Mouse (Mus musculus) ovary, postnatal 14 days (tissue): ENCODE measurements at regions not wholly inside any gene's neighbourhood (a gene's known extent, or its start where the extent isn't known, plus 50 kb on each side); places are given as distances from the start of the nearest gene placed in this dataset.
A peak's percentile ranks its signal among the peaks of the same experiment; 100 is the strongest.

Source experiments
- DNase-seq: peaks from one replicate; pipeline ENCODE4 v3.0.0; 2022; ENCODE audit warnings: low spot score

GRCm38 (mm10) chr3:51089036-51089669 lies 135.1 kb upstream of the Noct start:
- DNase-seq = no peak

- DNase-seq = no peak
Observed at GRCm38 (mm10) chr3:51091478-51091877, 132.8 kb upstream of the Noct start.

- DNase-seq = no peak
Observed at GRCm38 (mm10) chr3:51092079-51093028, 131.9 kb upstream of the Noct start.

- DNase-seq = no peak
Observed at GRCm38 (mm10) chr3:51095847-51096447, 128.3 kb upstream of the Noct start.

GRCm38 (mm10) chr3:51096545-51096944 lies 127.7 kb upstream of the Noct start:
- no peak for DNase-seq

- no peak for DNase-seq
Observed at GRCm38 (mm10) chr3:51097362-51097761, 126.9 kb upstream of the Noct start.

- no peak for DNase-seq
Observed at GRCm38 (mm10) chr3:51099966-51100365, 124.3 kb upstream of the Noct start.

GRCm38 (mm10) chr3:51108639-51109202 lies 115.5 kb upstream of the Noct start:
- DNase-seq = no peak

GRCm38 (mm10) chr3:51111241-51111640 lies 113.0 kb upstream of the Noct start:
- no peak for DNase-seq

- DNase-seq = no peak
Observed at GRCm38 (mm10) chr3:51112351-51112750, 111.9 kb upstream of the Noct start.

- no peak for DNase-seq
Observed at GRCm38 (mm10) chr3:51115921-51116320, 108.3 kb upstream of the Noct start.

GRCm38 (mm10) chr3:51118706-51119105 lies 105.5 kb upstream of the Noct start:
- DNase-seq = no peak

- DNase-seq = no peak
Observed at GRCm38 (mm10) chr3:51120522-51120921, 103.7 kb upstream of the Noct start.

- DNase-seq = peak; percentile 77
Observed at GRCm38 (mm10) chr3:51121703-51122540, 102.3 kb upstream of the Noct start.

- DNase-seq = no peak
Observed at GRCm38 (mm10) chr3:51122541-51122935, 101.7 kb upstream of the Noct start.

- DNase-seq = no peak
Observed at GRCm38 (mm10) chr3:51127875-51128274, 96.4 kb upstream of the Noct start.

GRCm38 (mm10) chr3:51128491-51129155 lies 95.6 kb upstream of the Noct start:
- no peak for DNase-seq

- no peak for DNase-seq
Observed at GRCm38 (mm10) chr3:51130709-51131108, 93.5 kb upstream of the Noct start.

- DNase-seq = no peak
Observed at GRCm38 (mm10) chr3:51131341-51131740, 92.9 kb upstream of the Noct start.

GRCm38 (mm10) chr3:51132736-51133135 lies 91.5 kb upstream of the Noct start:
- no peak for DNase-seq

- DNase-seq = no peak
Observed at GRCm38 (mm10) chr3:51135581-51135980, 88.7 kb upstream of the Noct start.
